Mouse (Mus musculus): ENCODE measurements at regions not wholly inside any gene's neighbourhood (a gene's known extent, or its start where the extent isn't known, plus 50 kb on each side); places are given as distances from the start of the nearest gene placed in this dataset.

DNA sequence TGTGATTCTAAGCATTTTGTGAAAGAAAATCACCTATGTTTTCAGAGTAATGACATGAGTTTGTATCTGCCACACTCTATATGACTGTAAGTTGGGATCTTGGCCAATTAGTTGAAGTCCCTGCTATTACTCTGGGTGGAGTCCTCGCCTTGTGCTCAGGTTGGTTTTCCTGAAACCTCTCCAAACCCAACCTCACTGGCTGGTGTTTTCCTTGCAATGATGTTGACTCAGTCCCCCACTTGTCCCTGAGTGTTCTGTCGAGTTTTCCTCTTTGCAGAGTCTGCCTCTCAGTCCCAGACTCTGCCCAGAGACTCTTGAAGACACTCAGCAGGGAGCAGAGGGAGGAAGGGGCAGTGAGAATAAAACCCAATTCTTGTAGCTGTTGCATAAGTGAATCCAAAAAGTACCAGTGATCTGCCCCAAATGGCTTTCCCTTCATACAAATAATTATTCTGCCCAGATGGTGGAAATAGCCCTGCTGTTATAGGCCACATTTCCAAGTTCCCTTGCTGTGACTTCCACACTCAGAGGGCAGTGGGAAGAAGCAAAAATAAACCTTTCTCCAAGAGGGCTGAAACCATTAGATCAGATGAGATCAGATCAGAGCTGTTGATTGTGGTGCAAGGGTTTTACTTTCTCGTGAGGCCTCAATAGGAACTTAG, 694.3 kb downstream of the Hs3st4 start:
- ATAC-seq = no peak

GRCm38 (mm10) chr7:124680561-124680960, 697.9 kb downstream of the Hs3st4 start:
- ATAC-seq = no peak

DNA sequence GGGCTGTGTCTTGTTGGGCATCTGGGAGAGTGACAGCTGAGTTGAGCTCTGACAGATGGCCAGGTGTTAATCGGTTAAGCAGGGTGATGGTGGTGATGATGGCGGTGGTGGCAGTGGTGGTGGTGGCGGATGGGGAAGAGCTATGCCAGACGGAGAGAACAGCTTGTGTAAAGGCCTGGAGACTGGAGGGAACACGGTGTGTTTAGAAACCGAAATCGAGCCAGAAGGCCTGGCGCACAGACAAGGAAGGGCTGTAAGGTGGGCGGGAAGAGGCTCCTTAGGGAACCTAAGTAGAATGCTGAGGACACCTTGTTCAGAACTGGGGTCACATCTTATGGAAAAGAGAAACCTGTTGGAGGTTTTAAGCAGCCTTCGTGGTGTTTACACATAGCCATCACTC, 698.5 kb downstream of the Hs3st4 start:
- ATAC-seq = no peak

DNA sequence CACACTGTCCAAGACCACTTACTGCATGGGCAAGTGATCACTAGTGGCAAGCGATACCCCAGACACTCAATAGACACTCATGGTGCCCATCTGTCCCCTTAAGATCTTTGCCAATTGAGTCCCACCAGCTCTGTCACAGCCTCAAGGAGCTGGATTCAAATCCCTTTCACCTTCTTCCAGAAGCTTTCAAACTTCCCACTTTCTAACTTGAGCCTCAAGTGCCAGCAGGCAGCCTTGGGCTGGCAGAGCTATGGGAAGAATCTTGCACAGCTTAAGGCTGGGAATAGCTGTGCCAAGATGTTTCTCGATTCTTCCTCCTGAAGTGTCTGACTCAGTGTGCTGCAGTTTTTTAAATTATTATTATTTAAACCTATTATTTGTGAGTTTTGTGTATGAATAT, 699.2 kb downstream of the Hs3st4 start:
- no peak for ATAC-seq

GRCm38 (mm10) chr7:124685424-124685823, 702.8 kb downstream of the Hs3st4 start:
- ATAC-seq = no peak

- no peak for ATAC-seq
These were observed 721.6 kb downstream of the Hs3st4 start for GRCm38 (mm10) chr7:124704163-124704824.

GRCm38 (mm10) chr7:124707143-124707542, 724.5 kb downstream of the Hs3st4 start:
- no peak for ATAC-seq

GRCm38 (mm10) chr7:124708771-124709485, 726.3 kb downstream of the Hs3st4 start:
- ATAC-seq = no peak

DNA sequence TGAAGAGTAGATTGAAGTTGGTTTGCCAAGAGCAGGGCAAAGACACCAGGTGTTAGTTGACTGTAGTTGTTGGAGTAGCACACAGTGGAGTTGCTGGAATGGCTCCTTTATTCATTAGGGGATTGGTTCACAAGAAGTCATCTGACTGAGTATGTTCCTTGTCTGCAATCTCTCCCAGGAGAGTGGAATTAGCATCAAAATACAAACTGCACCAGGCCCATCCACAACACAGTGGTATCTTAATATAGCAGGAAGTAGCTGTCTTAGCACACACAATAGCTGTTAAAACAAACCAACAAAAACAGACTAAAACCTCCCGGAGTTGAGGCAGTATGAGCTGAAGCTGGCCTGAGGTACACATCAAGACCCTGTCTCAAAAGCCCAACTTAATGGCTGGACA, 723.5 kb upstream of the Kdm8 start:
- no peak for ATAC-seq

DNA sequence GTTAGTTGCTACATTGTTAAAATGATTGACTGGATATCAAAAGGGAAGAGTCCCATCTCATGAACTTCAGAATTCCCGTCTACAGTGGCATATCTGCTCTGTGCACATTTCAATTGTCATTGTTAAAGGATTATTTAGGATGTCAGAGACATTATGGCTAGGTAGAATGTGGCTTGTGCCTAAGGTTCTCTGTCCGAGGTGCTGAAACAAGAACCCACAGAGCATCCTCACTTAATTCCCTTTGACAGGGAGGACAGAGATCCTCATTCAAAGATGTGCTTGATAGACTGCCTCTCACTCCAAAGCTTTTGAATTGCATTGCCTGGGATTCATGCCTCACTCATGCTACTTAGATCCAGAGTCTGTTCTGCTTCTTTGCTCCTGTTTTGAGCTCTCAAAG, 702.4 kb upstream of the Kdm8 start:
- ATAC-seq = no peak

GRCm38 (mm10) chr7:124746321-124746720, 698.2 kb upstream of the Kdm8 start:
- no peak for ATAC-seq

GRCm38 (mm10) chr7:124748396-124748795, 696.1 kb upstream of the Kdm8 start:
- ATAC-seq = no peak

DNA sequence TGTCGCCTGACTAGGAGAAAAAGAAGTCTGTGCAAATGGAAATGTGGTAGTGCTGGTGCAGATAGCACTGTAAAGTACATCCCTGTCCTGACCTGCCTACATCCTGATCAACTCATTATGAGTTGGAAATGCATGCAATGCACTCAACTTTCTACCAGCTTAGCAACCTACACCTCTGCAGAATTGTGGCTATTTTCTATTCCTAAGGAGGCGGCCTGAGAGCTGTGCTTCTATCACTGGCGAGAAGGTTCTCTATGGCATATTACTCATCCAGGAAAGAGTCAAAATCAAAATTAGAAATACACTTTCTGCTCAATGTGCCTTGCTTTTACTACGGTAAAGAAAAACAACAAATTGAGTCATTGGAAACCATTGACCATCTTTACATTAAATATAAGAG, 685.4 kb upstream of the Kdm8 start:
- ATAC-seq = no peak

- ATAC-seq = no peak
These were observed 666.7 kb upstream of the Kdm8 start for GRCm38 (mm10) chr7:124777822-124778221.

GRCm38 (mm10) chr7:124782816-124783215, 661.7 kb upstream of the Kdm8 start:
- ATAC-seq = no peak

- no peak for ATAC-seq
These were observed 659.5 kb upstream of the Kdm8 start for GRCm38 (mm10) chr7:124784995-124785394.

- no peak for ATAC-seq
These were observed 658.6 kb upstream of the Kdm8 start for GRCm38 (mm10) chr7:124785896-124786295.

DNA sequence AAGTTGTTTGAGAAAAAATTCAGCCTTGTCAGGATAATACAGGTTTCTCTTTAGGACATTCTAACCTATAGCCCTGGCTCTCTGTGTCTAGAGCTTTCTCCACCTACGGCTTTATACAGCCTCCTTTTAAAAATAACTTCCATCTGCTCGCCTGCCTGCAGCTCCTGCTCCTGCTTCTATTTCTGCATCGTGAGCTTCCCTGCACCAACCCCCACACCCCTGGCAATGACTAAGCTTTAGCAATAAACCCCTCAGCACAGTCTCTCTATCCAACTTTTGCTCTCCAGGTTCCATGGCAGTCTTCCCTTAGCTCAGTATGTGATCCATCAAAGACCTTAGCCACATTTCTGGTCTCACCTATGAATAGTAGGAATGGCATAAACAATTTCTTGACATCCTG, 655.7 kb upstream of the Kdm8 start:
- no peak for ATAC-seq

- no peak for ATAC-seq
These were observed 641.4 kb upstream of the Kdm8 start for GRCm38 (mm10) chr7:124803101-124803500.

- no peak for ATAC-seq
These were observed 609.8 kb upstream of the Kdm8 start for GRCm38 (mm10) chr7:124834692-124835091.

- no peak for ATAC-seq
These were observed 607.9 kb upstream of the Kdm8 start for GRCm38 (mm10) chr7:124836531-124836930.

- ATAC-seq = no peak
These were observed 589.4 kb upstream of the Kdm8 start for GRCm38 (mm10) chr7:124855056-124855455.

GRCm38 (mm10) chr7:124857106-124857505, 587.4 kb upstream of the Kdm8 start:
- no peak for ATAC-seq

GRCm38 (mm10) chr7:124861397-124861796, 583.1 kb upstream of the Kdm8 start:
- no peak for ATAC-seq

Measured in inflammation-experienced regulatory T-cells, adult 6 months (primary cell).